Mouse (Mus musculus) G1E (cell line): ENCODE measurements at regions not wholly inside any gene's neighbourhood (a gene's known extent, or its start where the extent isn't known, plus 50 kb on each side); places are given as distances from the start of the nearest gene placed in this dataset.

Experiments used
- CTCF ChIP-seq: IDR thresholded peaks from 2 replicates; pipeline ENCODE4 v1.5.1; 2012; ENCODE audit warnings: low read depth, low read length, inconsistent platforms, mixed read lengths
- GATA1 ChIP-seq: IDR thresholded peaks from 2 replicates; pipeline ENCODE4 v1.6.1; 2012; ENCODE audit warnings: borderline replicate concordance, low read length, inconsistent platforms, mixed read lengths
- POLR2AphosphoS5 ChIP-seq: IDR thresholded peaks from 2 replicates; pipeline ENCODE4 v1.6.1; 2012; ENCODE audit warnings: low read depth, low read length, inconsistent platforms; ENCODE audit not compliant: insufficient replicate concordance
- TAL1 ChIP-seq: conservative IDR thresholded peaks from 2 replicates; pipeline ENCODE4 v1.6.1; 2012; ENCODE audit warnings: low read depth, low read length, inconsistent platforms, mixed read lengths

DNA sequence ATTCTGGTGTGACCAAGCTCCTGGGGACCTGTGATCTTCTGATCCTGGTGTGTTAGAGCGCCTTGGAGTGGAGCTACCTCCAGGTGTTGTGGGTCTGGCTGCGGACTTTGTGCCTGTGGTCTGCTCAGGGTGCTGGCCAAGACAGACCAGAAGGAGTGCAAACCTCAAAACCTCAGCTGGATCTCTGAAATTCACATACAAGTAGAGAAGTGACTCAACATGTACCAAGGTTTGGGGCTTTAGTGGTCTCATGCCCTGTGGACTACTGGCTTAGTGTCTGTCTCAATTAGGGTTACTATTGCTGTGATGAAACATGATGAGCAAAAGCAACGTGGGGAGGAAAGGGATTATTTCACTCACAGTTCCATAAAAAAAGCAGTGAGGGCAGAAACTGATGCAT lies 182.7 kb upstream of the Ptger4 start:
- TF ChIP-seq CTCF = no peak
- TF ChIP-seq POLR2AphosphoS5 = no peak
- no peak for TF ChIP-seq GATA1
- TF ChIP-seq TAL1 = no peak
